Mouse (Mus musculus) liver, embryonic 16.5 days (tissue): ENCODE measurements around the gene Angpt4. TPM values are rescaled to one million over a fixed set of nuclear protein-coding genes. Genes with fewer than 3 reads are reported as not detected.

Experiments
- ATAC-seq: fragments of 200-750 bp; cut with Nextera tagmentation; 2 replicates; pipeline ENCODE4 v1.8.0; 2017; ENCODE audit warnings: low read depth, mild to moderate bottlenecking, moderate number of reproducible peaks, moderate library complexity
- H3K27ac ChIP-seq: fragments of 300-500 bp; sonication (generic); 2 replicates; pipeline ENCODE4 v1.5.1; 2014; ENCODE audit warnings: mild to moderate bottlenecking, low read length
- H3K27me3 ChIP-seq: fragments of 300-500 bp; sonication (generic); 2 replicates; pipeline ENCODE4 v1.6.1; 2014; ENCODE audit warnings: low read depth, low read length, mixed read lengths; ENCODE audit not compliant: control insufficient read depth, insufficient read depth
- H3K36me3 ChIP-seq: fragments of 300-500 bp; sonication (generic); 2 replicates; pipeline ENCODE4 v1.6.1; 2014; ENCODE audit warnings: mild to moderate bottlenecking; ENCODE audit not compliant: control insufficient read depth, insufficient read depth
- H3K4me1 ChIP-seq: fragments of 300-500 bp; sonication (generic); 2 replicates; pipeline ENCODE4 v1.6.1; 2014; ENCODE audit warnings: low read depth, low read length, mixed read lengths; ENCODE audit not compliant: control insufficient read depth
- H3K4me2 ChIP-seq: fragments of 300-500 bp; sonication (generic); 2 replicates; pipeline ENCODE4 v1.6.1; 2014; ENCODE audit warnings: low read depth, low read length, mixed read lengths
- H3K4me3 ChIP-seq: fragments of 300-500 bp; sonication (generic); 2 replicates; pipeline ENCODE4 v1.5.1; 2014; ENCODE audit warnings: low read depth, mild to moderate bottlenecking, low read length
- H3K9ac ChIP-seq: fragments of 300-500 bp; sonication (generic); 2 replicates; pipeline ENCODE4 v1.6.1; 2014; ENCODE audit warnings: low read depth, low read length
- H3K9me3 ChIP-seq: fragments of 300-500 bp; sonication (generic); replicated peaks from 2 replicates; pipeline ENCODE4 v1.6.1; 2016; ENCODE audit warnings: low read length; ENCODE audit not compliant: control insufficient read depth
- WGBS: fragments of 180-500 bp; shearing (Covaris S2); extraction: QIAGEN DNeasy Blood & Tissue Kit; methylation state at CpG from one replicate; pipeline ENCODE4 v1.1.7; 2014; ENCODE audit not compliant: insufficient replicate concordance; 5-methylcytosine and 5-hydroxymethylcytosine counted together
- polyA plus RNA-seq: library from polyadenylated mRNA; unstranded; fragments of >200 nt; fragmentation: Nextera tagmentation; extraction: Ambion mirVana; gene quantifications from 2 replicates; pipeline ENCODE4 v1.2.1, GENCODE M21; 2015

Gene Angpt4
- polyA plus RNA-seq, 1 experiment from 2014 or later: 0.06 TPM

DNA sequence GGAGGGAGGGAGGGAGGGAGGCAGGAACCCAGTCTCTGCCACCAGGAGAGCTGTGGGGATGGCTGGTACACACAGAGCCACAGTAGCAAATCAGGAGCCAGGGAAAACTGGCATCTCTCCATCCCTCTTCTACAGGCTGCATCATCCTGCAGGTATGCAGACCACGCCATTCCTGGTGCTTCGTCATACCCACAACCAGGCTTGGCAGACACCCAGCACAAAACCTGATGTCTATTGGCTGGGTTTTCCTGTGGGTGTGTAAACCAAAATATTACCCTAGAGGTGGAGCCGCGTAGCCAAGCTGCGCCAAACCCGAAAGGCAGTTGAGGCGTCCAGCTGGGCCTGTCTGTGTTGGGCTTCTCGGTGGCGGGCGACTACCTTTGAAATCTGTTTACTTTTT lies 51.5 kb downstream of the Angpt4 start:
- H3K36me3 ChIP-seq: no peaks in the 10 kb centered on the region
- no peak overlapping the region for H3K27ac ChIP-seq
- ATAC-seq: 0 out of 2 replicates have a peak, but pooled peaks have one; percentile 10
- H3K9me3 ChIP-seq: no peaks in the 10 kb centered on the region
- H3K4me1 ChIP-seq: peaks cover 10% of the 10 kb centered on the region
- H3K4me3 ChIP-seq: no peak overlapping the region
- no peak overlapping the region for H3K9ac ChIP-seq
- H3K4me2 ChIP-seq: no peak overlapping the region
- 71% methylated on average over 10 of the region's 10 CpGs for whole genome bisulfite sequencing
- H3K27me3 ChIP-seq: no peaks in the 10 kb centered on the region

- no peak overlapping the region for H3K4me3 ChIP-seq
- 51% methylated on average over 5 of the region's 5 CpGs for WGBS
- no peak for ATAC-seq
- H3K9ac ChIP-seq: no peak overlapping the region
- H3K4me2 ChIP-seq: no peak overlapping the region
- H3K27ac ChIP-seq: no peak overlapping the region
- H3K27me3 ChIP-seq: no peaks in the 10 kb centered on the region
- no peaks in the 10 kb centered on the region for H3K36me3 ChIP-seq
- no peaks in the 10 kb centered on the region for H3K9me3 ChIP-seq
- peaks cover 10% of the 10 kb centered on the region for H3K4me1 ChIP-seq
Observed at GRCm38 (mm10) chr2:151963319-151963718, 52.3 kb downstream of the Angpt4 start.

DNA sequence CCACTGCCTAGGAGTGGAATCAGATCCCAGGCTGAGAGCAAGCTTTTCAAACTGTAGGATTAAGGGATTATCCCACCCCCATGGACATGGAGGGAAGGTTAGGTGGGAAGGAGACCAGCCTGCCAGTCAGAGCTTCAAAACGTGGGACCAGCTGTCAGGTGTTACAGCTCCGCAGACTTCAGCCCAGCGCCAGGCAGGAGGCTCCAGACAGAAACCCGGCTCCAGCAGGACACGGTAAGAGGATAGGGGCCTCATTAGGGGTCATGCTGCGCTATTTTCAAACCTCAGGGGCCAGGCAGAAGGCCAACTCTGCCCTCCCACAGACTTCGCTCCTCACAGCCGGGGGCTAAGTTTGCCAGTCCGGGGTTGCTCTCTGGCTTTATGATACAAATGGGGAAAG lies 53.0 kb downstream of the Angpt4 start:
- no peak overlapping the region for H3K4me2 ChIP-seq
- ATAC-seq: no peak
- no peak overlapping the region for H3K9ac ChIP-seq
- H3K9me3 ChIP-seq: no peaks in the 10 kb centered on the region
- peaks cover 10% of the 10 kb centered on the region for H3K4me1 ChIP-seq
- no peak overlapping the region for H3K4me3 ChIP-seq
- WGBS: 47% methylated on average over 9 of the region's 9 CpGs
- H3K27me3 ChIP-seq: no peaks in the 10 kb centered on the region
- no peak overlapping the region for H3K27ac ChIP-seq
- no peaks in the 10 kb centered on the region for H3K36me3 ChIP-seq

DNA sequence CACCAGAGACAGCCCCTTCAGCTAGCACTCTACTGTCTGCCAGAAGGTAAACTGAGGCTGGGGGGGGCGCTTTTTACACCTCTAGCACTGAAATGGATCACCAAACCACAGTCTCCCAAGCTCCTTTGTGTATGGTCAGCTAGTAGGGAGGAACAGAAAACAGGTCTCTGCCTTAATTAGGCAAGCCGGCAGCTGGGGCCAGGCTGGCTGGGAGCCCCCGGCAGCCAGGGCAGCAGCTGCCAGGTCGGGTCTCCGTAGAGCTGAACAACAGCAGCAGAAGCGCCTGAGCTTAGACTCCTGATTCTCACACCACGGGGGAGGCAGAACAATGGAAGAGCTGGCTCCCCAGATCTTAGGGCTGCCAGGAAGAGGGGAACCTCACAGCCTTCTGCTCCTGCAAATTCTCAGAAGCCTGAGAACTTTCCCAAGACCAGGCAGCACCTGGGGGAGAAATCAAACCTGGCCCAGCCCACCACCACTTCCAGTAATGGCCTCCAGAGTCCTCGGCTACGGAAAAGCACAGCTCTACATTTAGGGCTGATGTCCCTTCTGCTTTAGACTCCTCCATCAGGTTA lies 56.3 kb downstream of the Angpt4 start:
- H3K9me3 ChIP-seq: no peaks in the 10 kb centered on the region
- no peak overlapping the region for H3K9ac ChIP-seq
- H3K27me3 ChIP-seq: no peaks in the 10 kb centered on the region
- H3K27ac ChIP-seq: no peak overlapping the region
- no peak for ATAC-seq
- 54% methylated on average over 9 of the region's 9 CpGs for WGBS
- no peaks in the 10 kb centered on the region for H3K36me3 ChIP-seq
- H3K4me2 ChIP-seq: no peak overlapping the region
- H3K4me1 ChIP-seq: peaks cover 16% of the 10 kb centered on the region
- no peak overlapping the region for H3K4me3 ChIP-seq

DNA sequence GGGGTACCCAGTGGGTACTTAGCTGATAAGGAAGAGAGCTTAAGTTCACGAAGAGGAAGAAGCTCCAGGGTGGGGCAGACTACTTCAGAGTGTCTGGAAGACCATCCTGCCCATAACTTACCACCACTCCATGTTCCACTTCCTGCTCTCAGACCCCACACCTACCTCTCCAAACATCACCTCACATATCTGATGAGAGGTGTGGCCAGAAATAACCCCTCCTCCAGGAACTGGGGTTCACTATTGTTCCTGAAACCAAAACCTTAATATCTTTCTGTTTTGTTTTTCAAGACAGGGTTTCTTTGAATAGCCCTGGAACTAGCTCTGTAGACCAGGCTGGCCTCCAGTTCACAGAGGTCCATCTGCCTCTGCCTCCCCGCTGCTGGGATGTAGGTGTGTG lies 56.8 kb downstream of the Angpt4 start:
- no peak for ATAC-seq
- Histone ChIP-seq H3K4me1 (peaks cover 18% of the 10 kb centered on the region), H3K4me2 (no peak overlapping the region), H3K4me3 (no peak overlapping the region), H3K36me3 (no peaks in the 10 kb centered on the region), H3K27me3 (peaks cover 1% of the 10 kb centered on the region), H3K9ac (no peak overlapping the region), H3K9me3 (no peaks in the 10 kb centered on the region), H3K27ac (no peak overlapping the region)
- 56% methylated on average over 2 of the region's 2 CpGs for WGBS

DNA sequence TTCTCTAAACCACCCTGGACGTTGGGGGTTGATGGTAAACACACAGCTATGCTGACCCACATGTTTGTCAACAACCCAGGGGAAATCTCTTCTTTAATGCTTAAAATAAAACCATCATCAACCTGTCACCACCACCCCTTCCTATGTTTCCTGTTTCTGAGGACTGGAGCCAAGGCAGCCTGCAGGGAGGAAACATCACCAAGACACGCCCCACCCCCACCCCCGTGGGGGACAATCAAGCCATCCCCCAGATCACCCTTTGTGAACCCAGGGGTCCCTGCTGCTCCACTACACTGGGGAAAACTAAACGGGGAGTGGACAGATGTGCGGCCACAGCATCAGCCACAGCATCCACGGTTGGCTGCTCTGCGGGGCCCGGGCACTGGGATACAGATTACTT lies 57.4 kb downstream of the Angpt4 start:
- Histone ChIP-seq H3K9ac (no peak overlapping the region), H3K4me1 (peaks cover 21% of the 10 kb centered on the region), H3K4me3 (no peak overlapping the region), H3K36me3 (no peaks in the 10 kb centered on the region), H3K9me3 (no peaks in the 10 kb centered on the region), H3K27me3 (peaks cover 8% of the 10 kb centered on the region), H3K4me2 (no peak overlapping the region), H3K27ac (no peak overlapping the region)
- no peak for ATAC-seq
- WGBS: 59% methylated on average over 8 of the region's 8 CpGs

- WGBS: 79% methylated on average over 7 of the region's 7 CpGs
- H3K9me3 ChIP-seq: no peaks in the 10 kb centered on the region
- H3K4me1 ChIP-seq: peaks cover 26% of the 10 kb centered on the region
- H3K27ac ChIP-seq: no peak overlapping the region
- no peak overlapping the region for H3K4me3 ChIP-seq
- H3K27me3 ChIP-seq: peaks cover 13% of the 10 kb centered on the region
- H3K4me2 ChIP-seq: no peak overlapping the region
- no peak for ATAC-seq
- H3K36me3 ChIP-seq: no peaks in the 10 kb centered on the region
- H3K9ac ChIP-seq: no peak overlapping the region
Observed at GRCm38 (mm10) chr2:151968986-151969385, 58.0 kb downstream of the Angpt4 start.

DNA sequence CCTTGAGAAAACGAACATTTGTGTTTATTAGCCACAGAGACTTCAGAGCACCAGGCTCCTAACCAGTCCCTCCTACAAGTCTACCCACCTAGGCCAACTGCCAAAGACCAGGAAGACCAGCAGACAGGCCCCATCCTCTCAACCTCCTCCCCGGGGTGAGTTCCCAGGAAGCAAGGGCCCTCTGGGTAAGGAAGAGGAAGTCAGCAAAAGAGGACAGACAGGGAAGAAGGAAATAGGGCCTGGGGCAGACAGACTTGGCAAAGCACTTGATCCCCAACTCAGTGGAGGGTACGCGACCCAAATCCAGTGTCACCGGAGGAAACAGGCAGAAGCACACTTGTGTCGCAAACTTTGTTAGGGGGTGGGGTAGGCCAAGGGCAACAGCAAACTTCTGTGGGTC lies 58.4 kb downstream of the Angpt4 start:
- ATAC-seq: no peak
- H3K4me3 ChIP-seq: no peak overlapping the region
- no peaks in the 10 kb centered on the region for H3K36me3 ChIP-seq
- H3K27ac ChIP-seq: no peak overlapping the region
- WGBS: 77% methylated on average over 6 of the region's 6 CpGs
- peaks cover 30% of the 10 kb centered on the region for H3K4me1 ChIP-seq
- H3K9me3 ChIP-seq: no peaks in the 10 kb centered on the region
- H3K4me2 ChIP-seq: no peak overlapping the region
- H3K9ac ChIP-seq: no peak overlapping the region
- peaks cover 17% of the 10 kb centered on the region for H3K27me3 ChIP-seq

DNA sequence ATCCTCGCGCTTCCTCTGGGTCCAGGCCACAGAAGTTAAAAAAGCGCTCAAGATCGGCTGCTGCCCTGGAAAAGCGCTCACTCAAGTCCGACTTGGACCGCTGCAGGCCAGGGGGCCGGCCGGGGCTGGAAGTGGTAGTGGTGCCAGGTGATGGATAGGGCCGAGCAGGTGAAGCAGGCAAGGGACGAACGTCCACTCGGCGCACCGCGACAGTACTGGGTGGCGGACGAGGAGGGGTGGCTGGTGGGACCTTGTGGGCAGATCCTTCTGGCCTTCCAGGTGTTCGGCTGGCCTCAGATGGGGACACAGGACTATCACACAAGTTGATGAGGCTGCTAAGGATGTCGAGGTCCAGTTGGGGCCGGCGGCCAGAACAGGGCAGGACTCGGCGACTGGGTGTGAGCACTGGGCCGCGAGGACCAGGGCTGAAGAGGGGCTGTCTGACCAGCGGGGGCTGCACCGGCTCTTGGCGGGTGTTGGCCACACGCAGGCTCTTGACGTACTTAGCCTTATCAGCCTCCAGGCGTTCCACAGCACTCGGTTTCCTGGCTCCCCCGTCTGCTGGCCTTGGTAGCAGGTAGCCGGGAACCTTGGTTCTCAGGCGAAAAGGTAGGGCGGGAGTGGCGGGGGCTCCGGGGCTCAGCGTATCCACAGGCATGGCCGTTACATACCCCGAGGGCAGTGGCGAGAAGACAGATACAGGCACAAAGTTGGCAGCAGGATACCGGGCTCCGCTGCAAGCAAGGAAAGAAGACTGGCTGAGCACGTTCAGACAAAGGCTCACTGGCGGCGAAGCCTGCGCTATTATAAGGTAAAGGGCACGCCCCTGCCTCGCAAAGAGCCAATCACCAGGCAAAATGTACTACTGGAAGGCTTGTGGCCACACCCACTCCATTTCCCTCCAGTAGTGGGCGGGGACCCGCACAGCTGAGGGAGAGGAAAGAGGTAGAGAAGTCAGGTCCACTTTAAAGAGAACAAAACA lies 59.5 kb downstream of the Angpt4 start:
- Histone ChIP-seq H3K4me2 (0 out of 2 replicates have a peak overlapping the region, but pooled peaks have one; percentile 37), H3K9me3 (no peaks in the 10 kb centered on the region), H3K4me1 (peaks cover 40% of the 10 kb centered on the region), H3K4me3 (no peak overlapping the region), H3K9ac (no peak overlapping the region), H3K27me3 (peaks cover 18% of the 10 kb centered on the region), H3K36me3 (no peaks in the 10 kb centered on the region), H3K27ac (no peak overlapping the region)
- 46% methylated on average over 53 of the region's 53 CpGs for WGBS
- ATAC-seq: peak; percentile 76
